Mouse (Mus musculus) G1E (cell line): ENCODE measurements at regions not wholly inside any gene's neighbourhood (a gene's known extent, or its start where the extent isn't known, plus 50 kb on each side); places are given as distances from the start of the nearest gene placed in this dataset.

ENCODE experiments used
- ATAC-seq: 2 replicates; pipeline ENCODE4 v1.8.0; 2016; ENCODE audit warnings: mild to moderate bottlenecking; ENCODE audit not compliant: insufficient number of reproducible peaks, poor library complexity, low FRiP score, severe bottlenecking; ENCODE audit errors: extremely low read depth
- DNase-seq: peaks from one replicate; pipeline ENCODE4 v3.0.0; 2012; ENCODE audit warnings: low spot score
- H3K27me3 ChIP-seq: 2 replicates; pipeline ENCODE4 v1.6.1; 2012; ENCODE audit warnings: mild to moderate bottlenecking, low read length, inconsistent platforms; ENCODE audit not compliant: insufficient read depth
- H3K36me3 ChIP-seq: replicated peaks from 2 replicates; pipeline ENCODE3; 2012; ENCODE audit warnings: mild to moderate bottlenecking, inconsistent platforms
- H3K4me1 ChIP-seq: 2 replicates; pipeline ENCODE4 v1.6.1; 2012; ENCODE audit warnings: low read depth, low read length, inconsistent platforms, mixed read lengths; ENCODE audit not compliant: insufficient read depth
- H3K4me3 ChIP-seq: 2 replicates; pipeline ENCODE4 v1.5.1; 2012; ENCODE audit warnings: low read depth, mild to moderate bottlenecking, inconsistent platforms, low read length, moderate library complexity, mixed read lengths
- H3K9me3 ChIP-seq: replicated peaks from 2 replicates; pipeline ENCODE4 v1.6.1; 2012; ENCODE audit warnings: inconsistent platforms
- CTCF ChIP-seq: IDR thresholded peaks from 2 replicates; pipeline ENCODE4 v1.5.1; 2012; ENCODE audit warnings: low read depth, low read length, inconsistent platforms, mixed read lengths
- GATA1 ChIP-seq: IDR thresholded peaks from 2 replicates; pipeline ENCODE4 v1.6.1; 2012; ENCODE audit warnings: borderline replicate concordance, low read length, inconsistent platforms, mixed read lengths
- GATA2 ChIP-seq: IDR thresholded peaks from 2 replicates; pipeline ENCODE4 v1.6.1; 2012; ENCODE audit warnings: low read depth, low read length, inconsistent platforms, borderline replicate concordance
- POLR2AphosphoS5 ChIP-seq: IDR thresholded peaks from 2 replicates; pipeline ENCODE4 v1.6.1; 2012; ENCODE audit warnings: low read depth, low read length, inconsistent platforms; ENCODE audit not compliant: insufficient replicate concordance
- TAL1 ChIP-seq: conservative IDR thresholded peaks from 2 replicates; pipeline ENCODE4 v1.6.1; 2012; ENCODE audit warnings: low read depth, low read length, inconsistent platforms, mixed read lengths

DNA sequence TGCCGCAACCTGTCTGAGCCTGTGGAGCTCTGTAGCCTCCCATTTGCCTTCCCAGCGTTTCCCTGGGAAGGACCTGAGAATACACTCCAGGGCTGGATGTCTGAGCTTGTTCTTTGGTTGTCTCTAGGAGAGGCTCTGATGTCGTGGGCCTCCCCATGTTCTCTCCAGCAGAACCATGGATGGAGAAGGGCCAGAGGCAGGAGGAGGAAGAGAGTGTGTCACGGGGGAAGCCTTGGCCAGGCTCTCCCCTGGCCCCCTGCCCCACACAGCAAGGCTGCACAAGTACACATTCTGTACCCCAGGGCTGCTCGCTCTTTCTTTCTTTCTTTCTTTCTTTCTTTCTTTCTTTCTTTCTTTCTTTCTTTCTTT, 74.9 kb upstream of the Irf2bp2 start:
- ATAC-seq (no peak), DNase-seq (no peak)
- no peak overlapping the region for H3K4me3 ChIP-seq
- H3K9me3 ChIP-seq = no peaks in the 10 kb centered on the region
- TF ChIP-seq TAL1 (no peak), CTCF (no peak), GATA1 (no peak), POLR2AphosphoS5 (no peak), GATA2 (no peak)
- no peaks in the 10 kb centered on the region for H3K36me3 ChIP-seq
- no peaks in the 10 kb centered on the region for H3K27me3 ChIP-seq
- peaks cover 75% of the 10 kb centered on the region for H3K4me1 ChIP-seq

DNA sequence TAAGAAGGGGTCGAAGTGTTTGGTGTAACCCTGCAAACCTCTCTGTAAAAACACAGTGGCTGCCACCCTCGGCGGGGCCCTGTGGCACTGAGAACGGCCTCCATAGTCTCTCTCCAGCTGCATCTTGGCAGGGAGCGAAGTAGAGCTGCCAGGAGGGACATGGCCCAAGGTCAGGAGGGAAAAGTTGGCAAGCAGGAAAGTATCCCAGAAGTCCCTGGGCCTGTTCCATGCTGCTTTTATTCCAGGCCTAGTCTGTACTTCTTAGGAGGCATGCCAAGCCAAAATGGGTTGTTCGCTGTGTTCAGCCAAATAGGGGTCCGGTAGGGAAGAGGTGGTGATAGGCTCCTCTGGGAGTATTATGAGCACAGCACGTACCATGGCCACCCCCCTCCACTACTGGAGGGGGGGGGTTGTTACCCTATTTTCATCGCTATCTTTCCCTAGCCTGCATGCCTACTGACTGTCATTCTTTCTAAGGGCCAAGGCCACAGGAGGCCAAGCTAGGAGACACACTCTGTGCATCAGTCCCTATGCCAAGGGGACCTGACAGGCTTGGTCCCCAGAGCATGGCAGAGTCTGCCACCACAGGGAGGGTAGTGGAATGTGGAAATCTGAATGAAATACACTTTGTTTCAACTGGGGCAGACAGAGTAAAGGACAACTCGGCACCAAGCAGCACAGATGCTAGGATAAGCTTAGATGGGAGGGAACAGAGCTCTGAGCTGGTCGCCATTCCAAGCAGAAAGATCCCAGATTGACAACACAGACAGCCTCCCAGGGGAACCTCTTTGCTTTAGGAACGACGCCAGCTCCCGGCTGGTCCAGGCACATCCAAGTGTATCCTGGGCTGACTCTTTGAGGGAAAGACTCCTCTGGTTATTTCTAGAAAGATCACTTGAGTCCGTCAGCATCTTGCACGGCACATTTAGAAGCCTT, 74.2 kb upstream of the Irf2bp2 start:
- Histone ChIP-seq H3K4me1 (peaks cover 75% of the 10 kb centered on the region), H3K4me3 (no peak overlapping the region; the same call in 1 of the 2 replicates), H3K36me3 (no peaks in the 10 kb centered on the region), H3K9me3 (no peaks in the 10 kb centered on the region), H3K27me3 (no peaks in the 10 kb centered on the region)
- DNase-seq (no peak), ATAC-seq (no peak)
- no peak for TF ChIP-seq TAL1
- no peak for TF ChIP-seq CTCF
- no peak for TF ChIP-seq GATA1
- TF ChIP-seq POLR2AphosphoS5 = no peak
- TF ChIP-seq GATA2 = no peak

DNA sequence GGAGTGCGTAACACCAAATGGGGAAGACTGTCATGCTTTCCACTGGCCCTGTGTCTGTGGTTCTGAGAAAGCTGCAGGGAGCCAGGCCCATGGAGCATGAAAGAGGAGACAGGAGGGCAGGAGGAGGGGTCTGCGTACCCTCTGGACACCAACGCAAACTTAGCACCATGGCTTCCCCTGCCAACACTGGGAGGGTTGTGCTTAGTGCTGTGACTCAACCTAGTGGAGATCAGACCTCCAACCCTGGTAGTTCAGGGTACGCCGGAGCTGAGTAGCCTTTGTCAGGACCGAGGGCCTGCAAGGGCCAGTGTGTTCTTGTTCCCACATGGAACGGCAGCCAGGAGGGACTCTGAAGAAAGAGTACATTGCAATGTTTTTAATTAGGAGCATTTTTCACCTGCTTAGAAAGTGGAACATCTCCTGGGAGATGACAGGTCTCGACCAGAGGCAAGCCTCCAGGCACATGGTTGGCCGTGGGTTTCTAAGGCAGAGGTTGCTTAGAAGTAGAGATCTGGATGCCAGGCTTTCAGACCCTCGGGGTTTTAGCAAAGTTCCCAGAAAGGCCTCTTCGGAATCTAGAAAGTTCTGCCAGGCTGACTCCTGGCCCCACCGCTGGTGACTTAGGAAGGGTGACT, 73.4 kb upstream of the Irf2bp2 start:
- Histone ChIP-seq H3K4me1 (peaks cover 77% of the 10 kb centered on the region), H3K27me3 (no peaks in the 10 kb centered on the region), H3K9me3 (no peaks in the 10 kb centered on the region), H3K36me3 (no peaks in the 10 kb centered on the region), H3K4me3 (peak overlapping the region; percentile 63; the same call in 1 of the 2 replicates)
- no peak for DNase-seq
- peak; percentile 2; the same call in 1 of the 2 replicates for ATAC-seq
- TF ChIP-seq GATA1 (no peak), CTCF (no peak), TAL1 (no peak), GATA2 (no peak), POLR2AphosphoS5 (no peak)

DNA sequence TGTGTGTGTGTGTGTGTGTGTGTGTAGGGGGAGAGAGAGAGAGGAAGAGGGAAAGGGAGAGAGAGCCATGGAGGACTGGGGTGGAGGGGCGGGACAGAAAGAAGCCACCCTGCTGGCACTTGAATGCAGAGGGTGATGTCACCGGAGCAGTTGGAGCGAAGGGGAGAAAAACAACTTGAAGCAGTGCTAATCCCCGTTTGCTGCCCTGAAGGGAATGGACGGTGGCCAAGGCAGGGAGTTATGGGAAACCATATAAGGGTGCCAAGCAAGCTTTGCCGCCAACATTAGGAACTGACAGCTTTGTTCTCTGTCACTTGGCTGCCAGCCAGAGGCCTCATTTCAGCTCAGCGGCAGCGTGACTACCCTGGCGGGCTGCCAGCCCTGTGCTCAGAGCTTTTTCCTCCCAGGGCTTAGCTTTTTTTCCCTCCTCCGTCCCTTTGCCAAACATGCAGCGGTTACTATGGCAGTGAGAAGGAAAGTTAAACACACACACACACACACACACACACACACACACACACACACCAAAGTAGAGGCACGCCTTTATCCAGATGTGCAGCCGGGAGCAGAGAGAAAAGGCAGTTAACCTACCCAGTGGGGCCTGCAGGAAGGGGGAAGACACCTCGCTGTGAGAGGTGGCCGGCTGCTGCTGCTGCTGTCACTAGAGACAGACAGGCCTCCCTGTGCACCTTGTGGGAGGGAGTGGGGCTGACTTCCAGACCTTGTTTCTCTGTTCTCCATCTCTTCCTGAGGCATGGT, 72.7 kb upstream of the Irf2bp2 start:
- peaks cover 81% of the 10 kb centered on the region for H3K4me1 ChIP-seq
- H3K9me3 ChIP-seq = no peaks in the 10 kb centered on the region
- ATAC-seq = peak; percentile 58
- TF ChIP-seq GATA1 = no peak
- no peak for TF ChIP-seq GATA2
- TF ChIP-seq TAL1 = no peak; the same call in 1 of the 2 replicates
- no peak for TF ChIP-seq CTCF
- H3K36me3 ChIP-seq = no peaks in the 10 kb centered on the region
- peak; percentile 83 for DNase-seq
- no peaks in the 10 kb centered on the region for H3K27me3 ChIP-seq
- peak overlapping the region; percentile 63; the same call in 1 of the 2 replicates for H3K4me3 ChIP-seq

DNA sequence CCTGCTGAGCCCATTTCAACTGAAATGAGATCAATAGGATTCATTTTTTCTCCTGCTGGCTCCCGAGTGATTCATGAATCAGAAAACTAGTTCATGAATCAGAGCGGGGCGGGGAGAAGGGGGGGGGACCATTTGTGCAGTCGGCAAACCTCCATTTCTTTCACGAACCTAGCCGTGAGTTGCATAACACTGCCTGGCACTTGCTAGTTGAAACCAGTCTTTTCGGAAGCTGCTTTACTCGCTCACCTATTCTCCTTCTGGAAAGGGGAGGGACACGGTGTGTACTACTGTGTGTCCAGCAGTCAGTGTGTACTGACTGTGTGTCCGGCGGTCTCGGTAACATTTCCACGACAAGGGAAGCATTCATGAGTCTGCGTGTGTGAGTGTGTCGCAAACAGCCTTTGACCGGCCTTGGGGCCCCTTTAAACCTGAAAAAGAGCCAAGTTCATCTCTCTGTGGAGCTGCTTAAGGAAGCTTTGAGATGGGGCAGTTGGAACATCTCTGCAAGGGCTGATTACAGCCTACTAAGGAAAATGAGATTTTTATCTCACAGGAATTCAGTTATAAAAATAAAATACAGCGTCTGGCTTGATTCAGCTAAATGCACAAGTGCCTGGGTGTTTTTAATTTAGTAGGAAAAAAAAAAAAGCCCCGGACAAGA, 71.9 kb upstream of the Irf2bp2 start:
- Histone ChIP-seq H3K4me1 (peaks cover 89% of the 10 kb centered on the region), H3K27me3 (no peaks in the 10 kb centered on the region), H3K4me3 (peak overlapping the region; percentile 65; the same call in 1 of the 2 replicates), H3K9me3 (no peaks in the 10 kb centered on the region), H3K36me3 (no peaks in the 10 kb centered on the region)
- ATAC-seq (peak; percentile 42), DNase-seq (no peak)
- TF ChIP-seq TAL1 (0 out of 2 replicates have a peak, but pooled peaks have one; percentile 25), GATA1 (no peak)

DNA sequence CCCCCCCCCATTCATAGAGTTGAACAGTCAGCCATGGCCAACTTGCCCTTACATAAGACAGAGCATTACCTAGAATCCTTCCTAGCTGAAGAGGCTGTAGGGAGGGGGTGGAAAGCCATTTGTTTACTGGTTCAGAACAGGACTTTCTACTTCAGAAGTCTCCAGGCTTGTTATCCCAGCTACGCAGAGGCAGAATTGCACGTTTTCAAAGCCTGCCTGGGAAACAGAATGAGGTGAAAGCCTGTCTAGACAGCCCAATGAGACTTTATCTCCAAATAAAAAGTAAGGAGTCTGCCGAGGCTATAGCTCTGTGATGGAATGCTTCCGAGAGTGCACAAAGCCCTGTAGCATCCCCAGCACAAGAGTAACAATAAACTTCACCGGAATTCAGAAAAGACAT, 71.1 kb upstream of the Irf2bp2 start:
- Histone ChIP-seq H3K27me3 (no peaks in the 10 kb centered on the region), H3K4me1 (peaks cover 94% of the 10 kb centered on the region), H3K4me3 (no peak overlapping the region), H3K9me3 (no peaks in the 10 kb centered on the region), H3K36me3 (no peaks in the 10 kb centered on the region)
- ATAC-seq (no peak), DNase-seq (no peak)
- TF ChIP-seq CTCF (no peak), POLR2AphosphoS5 (no peak), GATA2 (no peak), GATA1 (no peak), TAL1 (no peak)
